Mouse (Mus musculus): ENCODE results near the gene Phlda3.

DNA sequence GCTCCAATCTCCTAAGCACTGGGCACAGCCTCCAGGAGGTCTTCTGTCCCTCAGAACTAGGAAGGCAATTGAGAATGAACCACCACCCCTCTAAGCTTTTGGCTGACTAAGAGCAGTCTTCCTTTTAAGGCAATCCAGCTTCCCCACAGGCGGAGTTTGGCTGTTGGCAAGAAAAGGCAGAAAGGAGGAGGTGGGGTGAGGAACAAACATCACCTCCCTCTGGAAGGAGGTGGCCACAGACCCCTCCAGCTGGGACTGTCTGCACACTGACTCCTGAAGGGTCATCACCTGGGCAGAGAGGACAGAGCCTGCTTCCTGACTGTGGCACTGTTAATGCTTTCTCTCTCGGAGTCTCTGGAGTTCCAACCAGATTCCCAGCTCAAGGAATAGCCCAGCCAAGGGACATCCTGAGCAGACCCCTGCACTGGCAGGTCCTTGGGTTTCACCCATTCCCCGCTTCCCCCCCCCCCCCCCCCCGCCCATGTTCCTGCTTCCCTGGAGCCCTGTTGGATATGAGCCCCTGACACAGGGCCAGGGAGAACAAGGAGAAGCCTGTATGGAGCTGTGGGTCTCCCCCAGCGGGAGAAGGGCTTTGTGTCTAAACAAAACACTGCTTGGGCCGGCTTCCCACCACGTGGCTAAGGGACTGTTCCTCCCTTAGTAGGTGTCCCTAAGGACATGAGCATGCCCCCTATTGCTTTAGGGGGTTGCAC lies 31.5 kb upstream of the Phlda3 start:
- no peak for TF ChIP-seq CTCF (IDR thresholded peaks at IDR 0.05; ENCODE audit: borderline replicate concordance, insufficient read depth, low read length)
- TF ChIP-seq POLR2A (IDR thresholded peaks at IDR 0.05; ENCODE audit: low read depth, low read length) = peak; percentile 63
